Mouse (Mus musculus) retina, adult 2 months (tissue): ENCODE data around the gene Akr1c18.

Experiments
- DNase-seq: peaks from one replicate; pipeline ENCODE4 v3.0.0-alpha.2; 2012; ENCODE audit warnings: low read depth, low spot score

Akr1c18 gene

GRCm38 (mm10) chr13:4102721-4103120 lies 47.7 kb downstream of the Akr1c18 start:
- DNase-seq, result no peak

DNA sequence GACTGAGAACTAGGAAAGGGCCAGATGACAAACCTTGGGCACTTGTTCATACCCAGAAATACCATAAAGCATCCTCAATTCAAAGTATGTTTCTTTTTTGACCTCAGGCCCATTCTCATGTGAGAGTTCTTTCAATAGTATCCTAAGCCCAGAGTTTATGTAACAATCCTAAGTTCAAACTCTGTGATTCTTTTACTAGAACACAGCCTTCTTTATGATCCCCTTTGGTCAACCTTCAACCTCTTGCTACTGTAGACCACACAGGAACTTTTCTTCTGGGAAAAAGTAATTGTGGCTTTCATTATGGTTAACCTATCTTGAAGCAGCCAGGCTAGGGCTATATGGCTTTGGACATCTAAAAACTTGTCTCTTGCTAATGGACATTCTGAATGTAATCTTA lies 48.8 kb downstream of the Akr1c18 start:
- no peak for DNase-seq
